Mouse (Mus musculus) hindbrain, postnatal 0 days (tissue): ENCODE data around the gene Smap1. TPM values are rescaled to one million over a fixed set of nuclear protein-coding genes. Genes with fewer than 3 reads are reported as not detected.

Experiments used
- ATAC-seq: fragments of 200-750 bp; cut with Nextera tagmentation; 2 replicates; pipeline ENCODE4 v1.8.0; 2017; ENCODE audit warnings: mild to moderate bottlenecking, moderate TSS enrichment, moderate library complexity
- DNase-seq: peaks from one replicate; pipeline ENCODE4 v3.0.0-alpha.2; 2015; ENCODE audit warnings: low spot score
- H3K27ac ChIP-seq: fragments of 300-500 bp; sonication (generic); 2 replicates; pipeline ENCODE4 v1.5.1; 2014; ENCODE audit warnings: mild to moderate bottlenecking
- H3K27me3 ChIP-seq: fragments of 300-500 bp; sonication (generic); 2 replicates; pipeline ENCODE4 v1.6.1; 2014; ENCODE audit warnings: low read length, mixed read lengths; ENCODE audit not compliant: insufficient read depth
- H3K36me3 ChIP-seq: fragments of 300-500 bp; sonication (generic); 2 replicates; pipeline ENCODE4 v1.6.1; 2014; ENCODE audit warnings: low read length, mixed read lengths; ENCODE audit not compliant: insufficient read depth
- H3K4me1 ChIP-seq: fragments of 300-500 bp; sonication (generic); 2 replicates; pipeline ENCODE4 v1.6.1; 2014; ENCODE audit warnings: antibody characterized with exemption, low read length, mixed read lengths; ENCODE audit not compliant: insufficient read depth
- H3K4me2 ChIP-seq: fragments of 300-500 bp; sonication (generic); 2 replicates; pipeline ENCODE4 v1.6.1; 2014; ENCODE audit warnings: low read depth, mild to moderate bottlenecking, low read length, moderate library complexity, mixed read lengths
- H3K4me3 ChIP-seq: fragments of 300-500 bp; sonication (generic); 2 replicates; pipeline ENCODE4 v1.5.1; 2014; ENCODE audit warnings: low read length
- H3K9ac ChIP-seq: fragments of 300-500 bp; sonication (generic); replicated peaks from 2 replicates; pipeline ENCODE4 v1.6.1; 2014; ENCODE audit warnings: mild to moderate bottlenecking, low read length, moderate library complexity, mixed read lengths
- H3K9me3 ChIP-seq: fragments of 300-500 bp; sonication (generic); 2 replicates; pipeline ENCODE4 v1.6.1; 2016; ENCODE audit warnings: low read length, mixed read lengths
- CTCF ChIP-seq: IDR thresholded peaks from 2 replicates; pipeline ENCODE4 v1.5.1; 2016; ENCODE audit warnings: antibody characterized with exemption, control low read depth, low read depth
- WGBS: fragments of 180-500 bp; shearing (Covaris S2); extraction: QIAGEN DNeasy Blood & Tissue Kit; methylation state at CpG from one replicate; pipeline ENCODE4 v1.1.7; 2014; 5-methylcytosine and 5-hydroxymethylcytosine counted together
- polyA plus RNA-seq: library from polyadenylated mRNA; unstranded; fragments of >200 nt; fragmentation: Nextera tagmentation; extraction: Ambion mirVana; gene quantifications from 2 replicates; pipeline ENCODE4 v1.2.1, GENCODE M21; 2015
- total RNA-seq: library from RNA; depleted of rRNA; stranded (reverse); fragments of >200 nt; gene quantifications from 2 replicates; pipeline ENCODE4 v1.2.3, GENCODE M21; 2014

Gene Smap1
- total and polyA plus RNA-seq, 2 experiments from 2014 or later: 74.3 to 148 TPM

DNA sequence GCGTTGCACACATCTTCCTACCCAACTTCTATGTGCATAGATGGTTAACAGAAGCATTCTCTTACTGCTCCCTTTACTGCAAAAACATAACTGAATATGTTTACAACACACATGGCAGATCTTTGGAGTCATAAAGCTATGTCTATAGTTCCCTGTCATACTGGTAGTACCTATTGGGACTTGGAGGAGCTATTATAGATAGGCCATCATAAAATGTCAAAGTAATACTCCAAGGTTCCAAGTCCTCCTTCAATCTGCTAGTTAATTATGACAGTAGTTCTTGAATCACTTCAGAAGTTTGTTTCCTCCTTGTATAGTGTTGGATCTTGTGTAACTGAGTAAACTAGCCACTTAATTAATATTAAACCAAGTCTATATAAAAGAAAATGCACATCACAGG, 49.9 kb downstream of the Smap1 start:
- Histone ChIP-seq H3K9ac (no peak overlapping the region), H3K4me2 (no peak overlapping the region), H3K4me3 (no peak overlapping the region), H3K27ac (no peak overlapping the region), H3K36me3 (no peaks in the 10 kb centered on the region; the same call in 1 of the 2 replicates), H3K9me3 (no peaks in the 10 kb centered on the region), H3K27me3 (no peaks in the 10 kb centered on the region), H3K4me1 (no peaks in the 10 kb centered on the region)
- DNase-seq (no peak), ATAC-seq (no peak)
- TF ChIP-seq CTCF: no peak
- WGBS: 100% methylated on average over 1 of the region's 1 CpGs

DNA sequence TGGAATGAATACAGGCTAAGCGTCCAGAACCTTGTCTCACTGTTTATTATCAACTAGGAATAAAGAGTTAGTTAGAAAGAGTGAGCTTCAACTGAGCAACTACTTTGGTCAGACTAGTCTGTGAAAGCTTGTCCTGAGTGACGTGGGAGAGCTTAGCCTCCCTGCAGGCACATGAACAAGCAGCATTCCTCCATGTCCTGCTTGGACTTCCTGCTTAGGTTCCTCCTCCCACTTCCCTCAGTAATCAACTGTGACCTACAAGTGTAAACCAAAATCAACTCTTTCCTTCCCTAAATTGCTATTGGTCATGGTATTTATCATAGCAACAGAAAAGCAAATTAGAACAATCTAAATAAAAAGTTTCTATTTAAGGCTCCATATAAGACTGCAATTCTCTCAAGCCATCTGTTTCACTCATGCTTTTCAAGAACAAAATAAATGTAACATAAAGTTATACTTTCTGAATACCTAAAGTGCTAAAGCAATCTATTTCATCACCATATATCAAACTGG, 54.7 kb downstream of the Smap1 start:
- H3K4me1 ChIP-seq: no peaks in the 10 kb centered on the region
- DNase-seq (no peak), ATAC-seq (no peak)
- 39% methylated on average over 2 of the region's 2 CpGs for WGBS
- H3K4me3 ChIP-seq: no peak overlapping the region
- no peak for TF ChIP-seq CTCF
- no peaks in the 10 kb centered on the region for H3K27me3 ChIP-seq
- H3K36me3 ChIP-seq: no peaks in the 10 kb centered on the region; the same call in 1 of the 2 replicates
- H3K9ac ChIP-seq: no peak overlapping the region
- no peaks in the 10 kb centered on the region for H3K9me3 ChIP-seq
- no peak overlapping the region for H3K4me2 ChIP-seq
- no peak overlapping the region for H3K27ac ChIP-seq

DNA sequence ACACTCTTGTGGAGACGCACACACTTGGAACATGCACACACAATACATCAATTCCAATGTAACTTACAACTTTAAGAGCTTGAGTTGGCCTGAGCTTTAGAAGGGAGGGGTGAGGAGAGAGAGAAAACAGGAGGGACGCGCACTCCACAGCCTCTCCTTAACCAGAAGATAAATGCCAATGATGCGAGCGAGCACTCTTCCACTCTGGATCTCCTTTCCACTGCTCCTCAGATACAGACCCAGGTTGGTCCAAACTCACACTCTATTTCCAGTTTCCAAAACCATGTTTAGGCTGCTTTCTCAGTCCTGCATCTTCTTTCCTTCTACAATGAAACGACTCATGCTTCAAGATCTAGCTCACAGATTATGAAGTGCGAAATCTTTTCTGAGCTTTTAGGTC, 56.6 kb downstream of the Smap1 start:
- Histone ChIP-seq H3K27ac (no peak overlapping the region), H3K4me1 (no peaks in the 10 kb centered on the region), H3K27me3 (no peaks in the 10 kb centered on the region), H3K9ac (no peak overlapping the region), H3K4me3 (no peak overlapping the region), H3K36me3 (no peaks in the 10 kb centered on the region; the same call in 1 of the 2 replicates), H3K4me2 (no peak overlapping the region), H3K9me3 (no peaks in the 10 kb centered on the region)
- no peak for ATAC-seq
- no peak for TF ChIP-seq CTCF
- DNase-seq: no peak
- 92% methylated on average over 7 of the region's 7 CpGs for WGBS

DNA sequence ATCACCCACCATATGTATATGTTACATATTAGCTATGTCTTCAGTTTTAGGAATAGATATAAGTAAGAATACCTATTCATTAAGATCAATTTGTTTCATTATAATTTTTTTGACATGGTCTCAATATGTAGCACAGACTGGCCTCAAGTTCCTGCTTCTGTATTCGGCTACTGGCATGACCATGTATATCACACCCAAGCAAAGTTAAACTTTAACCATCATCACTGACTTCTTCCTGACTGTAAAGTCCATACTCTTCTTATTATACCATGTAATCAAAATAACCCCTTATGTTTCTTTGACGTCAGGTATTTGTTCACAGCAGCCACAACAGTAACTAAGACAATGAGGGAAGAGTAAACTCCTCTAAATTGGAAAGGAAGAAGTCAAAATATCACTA, 61.2 kb downstream of the Smap1 start:
- TF ChIP-seq CTCF: no peak
- H3K27ac ChIP-seq: no peak overlapping the region
- no peaks in the 10 kb centered on the region for H3K4me1 ChIP-seq
- no peaks in the 10 kb centered on the region for H3K9me3 ChIP-seq
- no peak overlapping the region for H3K4me2 ChIP-seq
- DNase-seq (no peak), ATAC-seq (no peak)
- H3K27me3 ChIP-seq: no peaks in the 10 kb centered on the region
- peaks cover 16% of the 10 kb centered on the region for H3K36me3 ChIP-seq
- no peak overlapping the region for H3K4me3 ChIP-seq
- 96% methylated on average over 2 of the region's 2 CpGs for WGBS
- no peak overlapping the region for H3K9ac ChIP-seq

DNA sequence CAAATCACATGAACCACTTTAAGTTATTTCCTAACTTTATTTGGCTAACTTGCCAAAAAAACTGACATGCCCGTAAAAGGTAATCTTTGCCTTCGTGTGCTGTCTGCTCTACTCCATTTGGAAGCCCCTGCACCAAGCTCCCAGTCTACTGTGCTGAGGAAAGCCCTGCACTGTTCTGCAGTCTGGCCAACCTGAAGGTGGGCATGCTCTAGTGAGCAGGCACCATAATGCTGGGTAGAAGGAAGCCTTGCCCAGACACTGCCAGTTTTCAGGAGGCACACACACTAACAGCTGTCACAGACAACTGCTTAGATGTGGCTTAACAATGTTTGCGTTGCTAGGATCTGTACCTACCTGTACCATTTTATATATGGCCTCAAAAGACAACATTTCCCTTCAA, 66.5 kb downstream of the Smap1 start:
- Histone ChIP-seq H3K27me3 (no peaks in the 10 kb centered on the region), H3K27ac (no peak overlapping the region), H3K4me2 (no peak overlapping the region), H3K9me3 (no peaks in the 10 kb centered on the region), H3K4me3 (no peak overlapping the region), H3K9ac (no peak overlapping the region), H3K36me3 (peaks cover 21% of the 10 kb centered on the region), H3K4me1 (no peaks in the 10 kb centered on the region)
- DNase-seq: no peak
- 80% methylated on average over 3 of the region's 3 CpGs for WGBS
- no peak for TF ChIP-seq CTCF
- 0 out of 2 replicates have a peak, but pooled peaks have one; percentile 40 for ATAC-seq

DNA sequence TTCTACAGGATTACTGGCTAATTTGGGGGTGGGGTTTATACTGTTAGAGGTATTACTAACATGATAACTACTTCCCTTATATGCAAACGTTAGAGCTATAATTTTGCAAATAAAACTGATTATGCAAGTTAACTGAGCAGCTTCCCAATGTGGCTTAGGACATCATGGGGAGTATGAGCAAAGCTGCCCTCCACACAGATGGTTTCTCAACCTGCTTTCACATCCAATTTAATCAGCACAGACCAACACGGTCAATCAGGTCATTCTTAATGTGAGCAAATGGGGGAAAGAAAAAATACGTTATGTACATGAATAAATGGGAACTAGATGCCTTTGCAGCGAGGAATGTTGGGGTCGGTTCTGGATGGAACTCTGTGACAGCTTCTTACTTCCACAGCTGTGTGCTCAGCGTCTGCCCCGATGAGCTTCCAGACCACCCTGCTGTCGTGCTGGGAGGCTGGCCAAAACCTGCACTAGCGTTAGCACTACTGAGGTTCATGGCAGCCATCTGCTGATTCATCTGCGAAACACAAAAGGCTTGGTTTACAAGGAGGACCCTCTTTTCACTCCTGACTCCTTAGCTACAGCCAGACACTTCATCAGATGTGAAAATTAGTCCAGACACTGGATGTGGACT, 76.0 kb downstream of the Smap1 start:
- 36% methylated on average over 10 of the region's 10 CpGs for WGBS
- peak; percentile 13; the same call in 1 of the 2 replicates for TF ChIP-seq CTCF

DNA sequence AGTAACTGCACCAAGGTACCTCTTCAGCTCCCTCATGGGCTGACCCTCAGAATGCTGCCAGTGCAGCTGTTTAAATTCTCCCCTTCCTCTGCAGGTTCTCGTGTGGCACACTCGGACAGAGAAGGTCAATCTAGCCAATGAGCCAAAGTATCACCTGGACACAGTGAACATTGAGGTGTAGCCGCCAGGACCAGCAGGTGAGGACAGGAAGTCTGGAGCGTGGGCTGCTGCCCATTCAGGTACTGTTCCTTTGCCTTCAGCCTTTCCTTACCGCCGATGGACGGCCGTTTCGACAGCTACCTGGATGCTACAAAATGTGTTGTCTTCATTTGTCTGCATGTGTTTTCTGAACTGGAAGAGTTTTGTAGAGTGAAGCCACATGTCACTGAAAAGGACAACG, 77.1 kb downstream of the Smap1 start:
- ATAC-seq: no peak
- no peak overlapping the region for H3K27ac ChIP-seq

More for the DNA sequence above, 76.0 kb downstream of the Smap1 start:
- Histone ChIP-seq H3K27me3 (no peaks in the 10 kb centered on the region), H3K9ac (no peak overlapping the region), H3K9me3 (no peaks in the 10 kb centered on the region), H3K36me3 (peaks cover 23% of the 10 kb centered on the region), H3K27ac (peak overlapping the region; percentile 41), H3K4me2 (no peak overlapping the region), H3K4me1 (no peaks in the 10 kb centered on the region; the same call in 1 of the 2 replicates), H3K4me3 (no peak overlapping the region)
- DNase-seq (peak; percentile 87), ATAC-seq (peak; percentile 88)

More for the DNA sequence above, 77.1 kb downstream of the Smap1 start:
- no peak for TF ChIP-seq CTCF
- no peak overlapping the region for H3K4me3 ChIP-seq
- no peak for DNase-seq
- H3K9me3 ChIP-seq: no peaks in the 10 kb centered on the region
- H3K9ac ChIP-seq: no peak overlapping the region
- H3K4me2 ChIP-seq: no peak overlapping the region
- 90% methylated on average over 10 of the region's 10 CpGs for WGBS
- peaks cover 23% of the 10 kb centered on the region for H3K36me3 ChIP-seq
- H3K4me1 ChIP-seq: no peaks in the 10 kb centered on the region; the same call in 1 of the 2 replicates
- no peaks in the 10 kb centered on the region for H3K27me3 ChIP-seq
